Mouse (Mus musculus): Measurements from ENCODE around the gene Zdhhc22.

GRCm38 (mm10) chr12:86968468-86969219 lies 21.6 kb downstream of the Zdhhc22 start:
- TF ChIP-seq CTCF (IDR thresholded peaks at IDR 0.05; ENCODE audit: low read depth, low read length) (no peak), EP300 (IDR thresholded peaks at IDR 0.05; ENCODE audit: insufficient read depth, low read depth, low read length) (no peak)
